Mouse (Mus musculus) mouse trophoblast stem cell (cell line): ENCODE data around the gene Utp20.

Source experiments
- in situ Hi-C, 2 experiments: fragments of 300-500 bp; cut with MseI, MboI; formaldehyde crosslinking; loops; 2 replicates in 1 of 2; 3 replicates in 1 of 2; pipeline ENCODE4 v1.15.1; 2025

The Utp20 gene

GRCm38 (mm10) chr10:88717756-88718025 is 108.9 kb downstream of the Utp20 start:
- in situ Hi-C loops: no loop called here

- in situ Hi-C loops: no loop called here
Observed at GRCm38 (mm10) chr10:88716986-88717755, 109.4 kb downstream of the Utp20 start.

GRCm38 (mm10) chr10:88715621-88716020 is 111.0 kb downstream of the Utp20 start:
- in situ Hi-C loops: no loop called here

GRCm38 (mm10) chr10:88714744-88715143 is 111.9 kb downstream of the Utp20 start:
- in situ Hi-C loops: no loop called here

GRCm38 (mm10) chr10:88712359-88712758 is 114.2 kb downstream of the Utp20 start:
- in situ Hi-C loops: no loop called here

GRCm38 (mm10) chr10:88708671-88709523 is 117.7 kb downstream of the Utp20 start:
- in situ Hi-C loops: no loop called here

GRCm38 (mm10) chr10:88700938-88701337 is 125.7 kb downstream of the Utp20 start:
- in situ Hi-C loops: no loop called here
